Mouse (Mus musculus): ENCODE results near the gene Fbn1. TPM values are rescaled to one million over a fixed set of nuclear protein-coding genes. Genes with fewer than 3 reads are reported as not detected.

Gene Fbn1
- polyA plus RNA-seq, 1 experiment from 2014 or later: 19.3 TPM

DNA sequence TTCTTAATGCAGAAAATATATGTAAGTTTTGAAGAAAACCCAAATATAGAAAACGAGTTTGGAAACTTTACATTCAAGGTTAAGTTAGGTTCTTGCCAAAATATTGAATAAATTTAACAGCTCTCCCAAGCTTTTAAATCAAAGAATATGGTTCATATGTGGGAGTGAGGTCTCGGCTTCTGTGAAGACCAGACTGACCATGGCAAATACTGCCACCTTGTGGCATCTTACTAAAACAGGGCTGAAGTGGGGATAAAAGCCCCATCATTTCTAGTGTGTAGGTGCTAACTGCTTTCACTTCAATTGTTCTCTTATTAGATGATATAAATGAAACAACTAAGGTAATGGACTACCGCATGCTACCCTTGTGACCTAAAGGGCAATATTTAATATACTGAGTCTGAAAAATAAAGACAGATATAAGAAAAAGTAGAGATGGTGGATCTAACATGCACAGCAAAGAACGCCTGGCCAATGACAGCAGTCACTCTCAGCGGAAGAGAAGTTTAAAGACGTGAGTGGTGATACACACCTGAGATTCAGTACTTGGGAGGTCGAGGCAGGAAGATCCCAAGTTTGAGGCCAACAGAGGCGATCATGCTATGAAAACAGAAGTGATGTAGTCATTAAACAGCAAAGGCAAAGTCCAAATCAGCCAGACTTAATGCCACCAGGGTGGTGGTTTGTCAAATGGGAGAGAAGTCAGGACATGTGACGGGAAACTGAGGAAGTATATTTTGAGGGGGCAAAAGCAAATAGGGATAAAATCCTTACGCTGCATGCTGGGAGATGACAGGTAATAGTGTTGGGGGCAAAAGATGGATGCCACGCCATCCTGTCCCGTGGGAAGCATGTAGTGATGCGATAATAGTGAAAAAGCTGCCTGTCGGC, 248.3 kb downstream of the Fbn1 start:
- H3K27me3 ChIP-seq (replicated peaks): no peaks in the 10 kb centered on the region
- WGBS: 78% methylated on average over 14 of the region's 14 CpGs
- no peak overlapping the region for H3K27ac ChIP-seq (replicated peaks)
- H3K4me1 ChIP-seq: peaks cover 8% of the 10 kb centered on the region
- no peak overlapping the region for H3K9ac ChIP-seq
- peaks cover 49% of the 10 kb centered on the region for H3K36me3 ChIP-seq
- ATAC-seq (ENCODE audit: extremely low read depth, insufficient number of reproducible peaks, low FRiP score, low TSS enrichment): no peak
- H3K4me3 ChIP-seq: no peak overlapping the region
- H3K9me3 ChIP-seq: peaks cover 2% of the 10 kb centered on the region; the same call in 1 of the 2 replicates
- no peak overlapping the region for H3K4me2 ChIP-seq

- Histone ChIP-seq H3K36me3 (peaks cover 84% of the 10 kb centered on the region), H3K27ac (replicated peaks) (no peak overlapping the region), H3K27me3 (replicated peaks) (no peaks in the 10 kb centered on the region), H3K9ac (no peak overlapping the region), H3K4me1 (no peaks in the 10 kb centered on the region), H3K4me2 (no peak overlapping the region), H3K9me3 (peaks cover 5% of the 10 kb centered on the region; the same call in 1 of the 2 replicates), H3K4me3 (no peak overlapping the region)
- 52% methylated on average over 3 of the region's 3 CpGs for WGBS
- ATAC-seq (ENCODE audit: extremely low read depth, insufficient number of reproducible peaks, low FRiP score, low TSS enrichment): no peak
Observed at GRCm38 (mm10) chr2:125255886-125256285, 251.9 kb downstream of the Fbn1 start.

DNA sequence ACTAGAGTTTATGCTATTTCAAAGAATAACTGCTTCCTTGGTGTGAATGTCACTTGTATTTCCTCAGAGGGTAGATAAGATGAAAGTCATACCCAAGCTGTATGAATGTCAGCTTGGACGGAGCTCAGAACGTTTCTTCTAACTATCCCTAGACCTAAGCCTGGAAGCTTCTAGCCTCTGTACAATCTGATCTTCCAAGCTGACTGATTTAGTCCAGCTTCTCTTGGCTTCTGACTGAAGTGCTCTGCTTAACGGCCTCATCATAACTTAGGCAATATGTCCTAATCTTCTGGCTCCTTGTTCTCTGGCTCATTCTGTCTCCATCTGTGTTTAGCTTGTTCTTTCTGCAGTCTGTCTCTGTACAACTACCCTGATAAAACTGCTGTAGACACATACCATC, 253.2 kb downstream of the Fbn1 start:
- H3K4me1 ChIP-seq: peaks cover 8% of the 10 kb centered on the region
- H3K27ac ChIP-seq (replicated peaks): no peak overlapping the region
- no peak overlapping the region for H3K4me2 ChIP-seq
- H3K36me3 ChIP-seq: peaks cover 94% of the 10 kb centered on the region
- H3K9me3 ChIP-seq: peaks cover 5% of the 10 kb centered on the region; the same call in 1 of the 2 replicates
- 87% methylated on average over 3 of the region's 3 CpGs for WGBS
- ATAC-seq (ENCODE audit: extremely low read depth, insufficient number of reproducible peaks, low FRiP score, low TSS enrichment): no peak
- no peak overlapping the region for H3K4me3 ChIP-seq
- no peak overlapping the region for H3K9ac ChIP-seq
- no peaks in the 10 kb centered on the region for H3K27me3 ChIP-seq (replicated peaks)

GRCm38 (mm10) chr2:125253699-125254098, 254.1 kb downstream of the Fbn1 start:
- no peak overlapping the region for H3K4me2 ChIP-seq
- peaks cover 92% of the 10 kb centered on the region for H3K36me3 ChIP-seq
- H3K4me3 ChIP-seq: no peak overlapping the region
- 94% methylated on average over 6 of the region's 6 CpGs for WGBS
- no peak overlapping the region for H3K9ac ChIP-seq
- H3K4me1 ChIP-seq: peaks cover 17% of the 10 kb centered on the region
- no peak overlapping the region for H3K27ac ChIP-seq (replicated peaks)
- no peak for ATAC-seq (ENCODE audit: extremely low read depth, insufficient number of reproducible peaks, low FRiP score, low TSS enrichment)
- no peaks in the 10 kb centered on the region for H3K27me3 ChIP-seq (replicated peaks)
- peaks cover 5% of the 10 kb centered on the region; the same call in 1 of the 2 replicates for H3K9me3 ChIP-seq

DNA sequence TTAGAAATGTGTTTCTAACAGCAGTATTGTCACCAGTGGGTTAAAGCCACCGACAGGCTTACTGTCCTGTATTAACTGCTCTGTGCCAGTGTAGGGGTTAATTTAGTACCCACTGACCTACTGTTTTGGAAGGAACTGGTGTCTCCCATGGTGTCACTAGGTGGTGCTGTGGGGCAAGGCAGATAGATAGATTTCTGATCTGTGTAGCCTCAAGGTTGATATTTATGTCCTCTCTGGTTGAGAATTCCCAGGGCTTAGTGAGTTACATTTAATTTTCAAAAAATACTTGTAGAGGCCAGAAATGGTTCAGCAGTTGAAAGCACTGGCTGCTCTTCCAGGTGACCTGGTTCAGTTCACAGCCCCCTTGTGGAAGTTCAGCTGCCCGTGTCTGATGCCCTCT, 255.5 kb downstream of the Fbn1 start:
- Histone ChIP-seq H3K4me3 (no peak overlapping the region), H3K36me3 (peaks cover 81% of the 10 kb centered on the region), H3K9ac (no peak overlapping the region), H3K4me2 (no peak overlapping the region), H3K27ac (replicated peaks) (no peak overlapping the region), H3K27me3 (replicated peaks) (no peaks in the 10 kb centered on the region), H3K9me3 (peaks cover 5% of the 10 kb centered on the region; the same call in 1 of the 2 replicates), H3K4me1 (peaks cover 25% of the 10 kb centered on the region)
- 64% methylated on average over 2 of the region's 2 CpGs for whole genome bisulfite sequencing
- no peak for ATAC-seq (ENCODE audit: extremely low read depth, insufficient number of reproducible peaks, low FRiP score, low TSS enrichment)

- Histone ChIP-seq H3K27ac (replicated peaks) (no peak overlapping the region), H3K9ac (no peak overlapping the region), H3K4me3 (no peak overlapping the region), H3K4me1 (peaks cover 25% of the 10 kb centered on the region), H3K36me3 (peaks cover 76% of the 10 kb centered on the region), H3K27me3 (replicated peaks) (no peaks in the 10 kb centered on the region), H3K4me2 (no peak overlapping the region), H3K9me3 (peaks cover 5% of the 10 kb centered on the region; the same call in 1 of the 2 replicates)
- ATAC-seq (ENCODE audit: extremely low read depth, insufficient number of reproducible peaks, low FRiP score, low TSS enrichment): no peak
- 84% methylated on average over 4 of the region's 4 CpGs for WGBS
Observed at GRCm38 (mm10) chr2:125251781-125252180, 256.0 kb downstream of the Fbn1 start.

Other genes starting within 250 kb of the Fbn1 start
- 0.17 and 0.32 TPM in 2 replicates for gene Gm9913, start 2.9 kb downstream of the Fbn1 start, polyA plus RNA-seq (2015; fragmentation: Nextera tagmentation; extraction: Ambion mirVana)
- 3.2 and 3.8 TPM in 2 replicates for gene Cep152, start 117.1 kb upstream of the Fbn1 start, polyA plus RNA-seq (2015; fragmentation: Nextera tagmentation; extraction: Ambion mirVana)
- 144 and 149 TPM in 2 replicates for gene Eid1, start 165.1 kb upstream of the Fbn1 start, polyA plus RNA-seq (2015; fragmentation: Nextera tagmentation; extraction: Ambion mirVana)
- 0.64 and 1.7 TPM in 2 replicates for gene Shc4, start 216.2 kb upstream of the Fbn1 start, polyA plus RNA-seq (2015; fragmentation: Nextera tagmentation; extraction: Ambion mirVana)